Mouse (Mus musculus) heart, embryonic 14.5 days (tissue): ENCODE results near the gene Kiss1r. TPM values are rescaled to one million over a fixed set of nuclear protein-coding genes. Genes with fewer than 3 reads are reported as not detected.

Source experiments
- ATAC-seq: fragments of 200-750 bp; cut with Nextera tagmentation; 2 replicates; pipeline ENCODE4 v1.8.0; 2017; ENCODE audit warnings: low read depth, moderate TSS enrichment; ENCODE audit not compliant: insufficient number of reproducible peaks, insufficient read depth, low FRiP score
- H3K27ac ChIP-seq, 2 experiments: fragments of 200-500 bp in 1 of 2; fragments of 300-500 bp in 1 of 2; sonication (generic) in 1 of 2; replicated peaks in 1 of 2; 2 replicates each; pipeline ENCODE4 v1.5.1; 2012 to 2014; ENCODE audit warnings: low read depth in 2 of 2, low read length in 2 of 2, control low read depth in 1 of 2, mild to moderate bottlenecking in 1 of 2, mixed read lengths in 1 of 2; ENCODE audit not compliant: control insufficient read depth in 1 of 2, insufficient read depth in 1 of 2
- H3K27me3 ChIP-seq: fragments of 300-500 bp; sonication (generic); 2 replicates; pipeline ENCODE4 v1.6.1; 2014; ENCODE audit warnings: mild to moderate bottlenecking, low read length, control low read depth; ENCODE audit not compliant: control insufficient read depth, insufficient read depth
- H3K36me3 ChIP-seq: fragments of 300-500 bp; sonication (generic); 2 replicates; pipeline ENCODE4 v1.6.1; 2014; ENCODE audit warnings: mild to moderate bottlenecking, control low read depth, low read length, mixed read lengths; ENCODE audit not compliant: control insufficient read depth, insufficient read depth
- H3K4me1 ChIP-seq, 2 experiments: fragments of 200-500 bp in 1 of 2; fragments of 300-500 bp in 1 of 2; sonication (generic) in 1 of 2; 2 replicates each; pipeline ENCODE4 v1.6.1; 2012 to 2014; ENCODE audit warnings: low read length in 2 of 2, control low read depth in 1 of 2, mixed read lengths in 1 of 2; ENCODE audit not compliant: control insufficient read depth in 2 of 2, insufficient read depth in 2 of 2
- H3K4me2 ChIP-seq: fragments of 300-500 bp; sonication (generic); 2 replicates; pipeline ENCODE4 v1.6.1; 2014; ENCODE audit warnings: mild to moderate bottlenecking, low read length
- H3K4me3 ChIP-seq, 2 experiments: fragments of 200-500 bp in 1 of 2; fragments of 300-500 bp in 1 of 2; sonication (generic) in 1 of 2; 2 replicates each; pipeline ENCODE4 v1.5.1; 2012 to 2014; ENCODE audit warnings: low read length in 2 of 2, mild to moderate bottlenecking in 2 of 2, control low read depth in 1 of 2, low read depth in 1 of 2, moderate library complexity in 1 of 2; ENCODE audit not compliant: control insufficient read depth in 1 of 2, insufficient read depth in 1 of 2
- H3K9ac ChIP-seq: fragments of 300-500 bp; sonication (generic); 2 replicates; pipeline ENCODE4 v1.6.1; 2014; ENCODE audit warnings: mild to moderate bottlenecking, low read length
- H3K9me3 ChIP-seq: fragments of 300-500 bp; sonication (generic); 2 replicates; pipeline ENCODE4 v1.6.1; 2016; ENCODE audit warnings: low read length, control low read depth; ENCODE audit not compliant: control insufficient read depth
- WGBS: fragments of 180-500 bp; shearing (Covaris S2); extraction: QIAGEN DNeasy Blood & Tissue Kit; methylation state at CpG from one replicate; pipeline ENCODE4 v1.1.7; 2014; 5-methylcytosine and 5-hydroxymethylcytosine counted together
- polyA plus RNA-seq: library from polyadenylated mRNA; unstranded; fragments of >200 nt; fragmentation: Nextera tagmentation; extraction: Ambion mirVana; gene quantifications from 2 replicates; pipeline ENCODE4 v1.2.1, GENCODE M21; 2014

Kiss1r gene
- polyA plus RNA-seq, 1 experiment from 2014 or later, result 0.70 TPM

GRCm38 (mm10) chr10:79897316-79898245 lies 19.2 kb upstream of the Kiss1r start:
- Histone ChIP-seq H3K9ac (no peak overlapping the region), H3K27me3 (no peaks in the 10 kb centered on the region), H3K4me2 (no peak overlapping the region), H3K27ac (no peak overlapping the region), H3K4me3 (no peak overlapping the region), H3K36me3 (peaks cover 79% of the 10 kb centered on the region), H3K4me1 (no peaks in the 10 kb centered on the region), H3K9me3 (no peaks in the 10 kb centered on the region)
- no peak for ATAC-seq
- WGBS, result 57% methylated on average over 20 of the region's 20 CpGs

- no peak overlapping the region for H3K9ac ChIP-seq
- H3K9me3 ChIP-seq, result no peaks in the 10 kb centered on the region
- no peak overlapping the region for H3K27ac ChIP-seq
- no peaks in the 10 kb centered on the region for H3K27me3 ChIP-seq
- 63% methylated on average over 2 of the region's 2 CpGs for WGBS
- ATAC-seq, result no peak
- H3K4me2 ChIP-seq, result no peak overlapping the region
- H3K36me3 ChIP-seq, result peaks cover 95% of the 10 kb centered on the region
- H3K4me1 ChIP-seq, result no peaks in the 10 kb centered on the region
- H3K4me3 ChIP-seq, result no peak overlapping the region
Observed at GRCm38 (mm10) chr10:79900951-79901410, 15.8 kb upstream of the Kiss1r start.

GRCm38 (mm10) chr10:79906712-79907111 lies 10.1 kb upstream of the Kiss1r start:
- no peak for ATAC-seq
- H3K4me2 ChIP-seq, result no peak overlapping the region
- H3K27ac ChIP-seq, result no peak overlapping the region
- H3K9ac ChIP-seq, result no peak overlapping the region
- H3K4me1 ChIP-seq, result peaks cover 0 to 5% of the 10 kb centered on the region in 2 experiments; a peak in 2 of 4 replicates
- WGBS, result 97% methylated on average over 9 of the region's 9 CpGs
- H3K9me3 ChIP-seq, result no peaks in the 10 kb centered on the region
- no peak overlapping the region for H3K4me3 ChIP-seq
- H3K36me3 ChIP-seq, result peaks cover 72% of the 10 kb centered on the region
- no peaks in the 10 kb centered on the region for H3K27me3 ChIP-seq

- 95% methylated on average over 10 of the region's 10 CpGs for WGBS
- Histone ChIP-seq H3K4me3 (no peak overlapping the region), H3K36me3 (peaks cover 71% of the 10 kb centered on the region)
Observed at GRCm38 (mm10) chr10:79907415-79907814, 9.4 kb upstream of the Kiss1r start.

GRCm38 (mm10) chr10:79908167-79909091 lies 8.3 kb upstream of the Kiss1r start, which contains the start of gene Med16:
Med16 (minus strand) TSS chr10:79908923.
- Histone ChIP-seq H3K36me3 (peaks cover 63% of the 10 kb centered on the region), H3K4me2 (peak within 1 kb of the TSS; percentile 63), H3K27me3 (no peaks in the 10 kb centered on the region), H3K9ac (peak within 1 kb of the TSS; percentile 92), H3K9me3 (no peaks in the 10 kb centered on the region), H3K4me1 (peaks cover 0 to 5% of the 10 kb centered on the region in 2 experiments; a peak in 2 of 4 replicates), H3K27ac (peak within 1 kb of the TSS; percentile 94 to 97), H3K4me3 (peak within 1 kb of the TSS; percentile 72 to 89)
- peak; percentile 95 for ATAC-seq
- WGBS, result 2% methylated on average over 52 of the region's 52 CpGs

More at GRCm38 (mm10) chr10:79907415-79907814, 9.4 kb upstream of the Kiss1r start:
- no peak overlapping the region for H3K27ac ChIP-seq
- no peaks in the 10 kb centered on the region for H3K9me3 ChIP-seq
- H3K4me1 ChIP-seq, result peaks cover 0 to 5% of the 10 kb centered on the region in 2 experiments; a peak in 2 of 4 replicates
- H3K27me3 ChIP-seq, result no peaks in the 10 kb centered on the region
- H3K4me2 ChIP-seq, result no peak overlapping the region
- no peak overlapping the region for H3K9ac ChIP-seq
- ATAC-seq, result no peak

GRCm38 (mm10) chr10:79909092-79909922 lies 7.5 kb upstream of the Kiss1r start:
- WGBS, result 23% methylated on average over 14 of the region's 14 CpGs
- Histone ChIP-seq H3K4me3 (peak overlapping the region in 1 of 2 experiments; percentile 72; a peak in 2 of 4 replicates), H3K4me2 (peak overlapping the region; percentile 63), H3K36me3 (peaks cover 57% of the 10 kb centered on the region), H3K27me3 (no peaks in the 10 kb centered on the region), H3K9me3 (no peaks in the 10 kb centered on the region), H3K9ac (peak overlapping the region; percentile 92), H3K4me1 (peaks cover 2 to 10% of the 10 kb centered on the region in 2 experiments; a peak in 2 of 4 replicates), H3K27ac (peak overlapping the region; percentile 6 to 30; a peak in 3 of 4 replicates)
- ATAC-seq, result no peak; the same call in 1 of the 2 replicates
